Mouse (Mus musculus): Measurements from ENCODE around the gene Spry2.

Spry2 gene

DNA sequence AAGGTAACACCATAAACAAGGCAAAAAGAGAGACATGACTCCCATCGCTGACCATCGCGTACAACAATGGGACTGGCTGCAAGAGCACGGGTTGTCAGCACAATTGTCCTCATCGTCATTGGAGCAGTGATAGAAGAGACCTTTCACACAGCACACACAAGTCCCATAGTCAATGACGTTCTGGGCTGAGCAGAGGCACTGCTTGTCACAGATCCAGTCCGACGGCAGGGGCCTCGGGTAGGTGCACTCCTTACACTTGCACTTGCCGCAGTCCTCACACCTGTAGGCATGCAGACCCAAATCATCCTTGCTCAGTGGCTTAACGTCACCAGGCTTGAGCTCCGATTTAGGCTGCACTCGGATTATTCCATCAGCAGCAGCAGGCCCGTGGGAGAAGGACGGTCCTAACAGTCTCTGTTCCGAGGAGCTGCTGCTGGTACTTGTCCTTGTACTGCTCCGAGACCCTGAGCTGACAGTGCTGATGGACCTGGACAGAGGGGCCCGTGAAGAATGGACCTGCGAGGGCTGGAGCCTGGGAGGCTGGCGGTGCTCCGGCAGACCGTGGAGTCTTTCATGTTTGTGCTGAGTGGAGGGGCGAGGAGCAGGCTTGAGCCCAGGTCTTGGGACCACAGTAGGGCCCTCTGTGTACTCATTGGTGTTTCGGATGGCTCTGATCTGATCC, 3.5 kb downstream of the Spry2 start:
- peak; percentile 74 for DNase-seq (ENCODE audit: low read depth, low spot score)

DNA sequence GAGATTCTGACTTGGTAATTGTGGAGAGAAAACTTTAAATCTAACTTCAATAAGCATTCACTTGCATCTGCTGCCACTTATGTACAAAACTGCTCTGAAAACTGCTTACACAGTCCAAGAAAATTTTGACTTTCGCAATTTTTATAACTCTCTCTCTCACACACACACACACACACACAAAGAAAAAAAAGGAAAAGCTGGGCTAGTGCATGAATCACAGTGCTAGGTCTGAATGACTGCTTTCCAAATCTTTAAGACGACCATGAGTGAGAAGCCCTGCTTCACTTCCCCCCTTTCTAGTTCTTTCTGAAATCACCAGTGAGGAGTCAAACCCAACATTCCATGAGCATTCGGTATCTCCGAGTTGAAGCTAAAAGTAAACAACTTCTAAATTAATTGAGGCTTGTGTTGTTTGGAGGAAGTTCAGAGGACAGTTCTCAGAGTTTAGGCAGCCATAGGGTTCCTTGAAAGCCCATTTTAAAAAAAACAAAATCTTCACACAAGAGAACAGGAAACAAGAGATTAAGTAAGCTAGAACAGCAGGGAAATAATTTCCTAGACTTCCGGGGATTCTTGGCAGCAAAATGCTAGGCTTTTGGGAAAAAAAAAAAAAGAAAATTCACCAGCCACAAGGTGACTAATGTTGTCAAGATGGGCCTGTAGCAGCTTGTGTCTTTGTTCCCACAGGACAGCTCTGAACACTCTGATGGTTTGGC, 5.9 kb downstream of the Spry2 start:
- DNase-seq (ENCODE audit: low read depth, low spot score), result no peak

DNA sequence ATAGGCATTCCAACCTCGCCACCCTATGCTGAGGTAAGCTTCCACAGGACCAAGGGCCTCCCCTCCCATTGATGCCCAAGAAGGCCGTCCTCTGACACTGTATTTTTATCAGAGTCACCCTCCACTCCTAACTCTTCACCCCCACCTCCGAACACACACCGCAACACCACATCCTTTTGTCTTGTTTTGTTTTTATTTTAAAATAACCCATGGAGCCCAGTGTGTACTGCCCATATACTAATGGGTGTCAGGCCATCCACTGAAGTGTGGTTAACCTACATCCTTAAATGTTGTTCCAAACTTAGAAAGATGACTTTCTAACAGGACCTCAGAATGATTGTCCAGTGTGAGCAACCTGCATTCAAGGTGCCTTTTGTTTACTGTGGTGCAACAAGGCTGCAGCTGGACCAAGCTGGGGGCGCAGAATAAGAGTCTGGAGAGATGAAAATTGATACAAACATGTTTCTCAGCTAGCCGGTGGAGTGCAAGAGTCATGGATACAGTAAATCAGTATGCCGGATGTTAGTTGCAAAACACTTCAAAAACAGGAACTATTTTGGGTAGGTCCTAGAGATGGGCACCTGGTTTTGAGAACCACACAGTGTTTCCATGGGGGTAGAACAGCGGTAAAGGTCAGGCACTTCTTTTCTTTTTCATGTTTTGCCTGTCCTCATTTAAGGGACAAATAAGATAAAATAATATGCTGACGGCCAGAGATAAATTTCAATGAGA, 9.8 kb downstream of the Spry2 start:
- no peak for DNase-seq (ENCODE audit: low read depth, low spot score)

DNA sequence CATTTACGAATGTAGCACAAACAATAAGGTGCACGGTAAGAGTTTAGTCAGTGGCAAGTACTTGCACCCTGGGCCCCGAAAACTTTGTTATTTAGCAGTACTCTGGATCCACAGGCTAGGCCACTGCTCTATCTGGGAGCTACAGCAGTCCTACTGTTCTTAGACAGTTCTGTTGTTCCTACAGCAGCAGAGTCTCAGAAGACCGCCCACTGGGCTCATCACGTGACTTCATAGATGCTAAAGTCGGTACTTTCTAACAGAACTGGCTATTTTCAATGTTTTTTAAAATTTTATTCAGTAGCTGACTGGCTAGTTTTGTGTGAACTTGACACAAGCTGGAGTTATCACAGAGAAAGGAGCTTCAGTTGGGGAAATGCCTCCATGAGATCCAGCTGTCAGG, 11.4 kb downstream of the Spry2 start:
- DNase-seq (ENCODE audit: low read depth, low spot score), result no peak

DNA sequence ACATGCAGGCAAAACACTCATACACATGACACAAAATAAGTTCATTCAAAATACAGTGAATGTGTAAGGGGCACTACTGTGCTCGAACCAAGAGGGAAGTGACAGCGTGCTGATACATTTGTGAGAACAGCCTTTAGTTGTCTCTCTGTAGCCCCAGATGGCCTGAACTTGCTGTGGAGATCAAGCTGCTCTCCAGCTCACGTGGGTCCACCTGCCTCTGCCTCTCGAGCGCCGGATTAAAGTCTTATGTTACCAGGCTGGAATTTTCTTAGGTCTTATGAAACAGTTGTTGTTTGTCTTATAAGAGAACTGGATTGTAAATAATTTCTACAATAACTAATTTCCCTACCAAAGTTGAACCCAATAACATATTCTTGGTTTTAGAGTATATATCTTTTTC, 13.4 kb downstream of the Spry2 start:
- no peak for DNase-seq (ENCODE audit: low read depth, low spot score)

DNA sequence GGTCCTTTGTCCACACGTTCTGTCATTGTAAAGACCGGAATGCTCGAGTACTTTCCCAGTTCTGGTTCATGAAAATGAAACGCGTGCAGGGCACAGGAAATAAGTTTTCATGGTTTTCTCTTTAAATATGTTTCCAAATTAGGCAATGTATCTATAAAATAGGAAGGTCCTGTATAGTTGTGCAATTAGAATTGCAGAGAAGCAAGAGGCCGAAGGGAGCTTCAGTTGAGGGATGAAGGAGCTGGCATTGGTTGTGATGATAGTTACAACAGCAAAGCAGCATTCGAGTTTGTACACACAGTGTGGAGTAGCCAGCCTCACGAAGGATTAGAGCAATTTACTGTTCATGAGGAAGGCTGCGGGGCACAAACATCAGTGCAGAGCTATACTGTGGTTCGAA, 18.3 kb downstream of the Spry2 start:
- no peak for DNase-seq (ENCODE audit: low read depth, low spot score)

DNA sequence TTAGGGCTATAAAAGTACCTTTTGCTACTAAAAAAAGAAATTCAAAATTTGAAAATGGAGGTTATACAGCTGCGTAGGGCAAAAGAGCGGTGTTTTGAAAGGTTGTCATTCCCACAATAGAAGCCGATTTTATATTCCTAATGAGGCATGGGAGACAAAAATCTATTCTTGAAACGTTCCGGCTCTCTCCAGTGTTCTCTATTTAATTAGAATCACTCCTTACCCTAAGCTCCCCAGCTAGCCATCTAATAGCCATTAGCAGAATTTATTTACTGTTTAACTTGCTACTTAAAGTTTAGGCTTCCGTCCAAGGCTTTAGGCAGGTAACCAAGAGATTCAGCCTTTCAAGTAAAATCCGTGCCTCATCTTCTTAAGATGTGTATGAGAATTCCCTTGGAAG, 20.2 kb downstream of the Spry2 start:
- DNase-seq (ENCODE audit: low read depth, low spot score), result no peak

DNA sequence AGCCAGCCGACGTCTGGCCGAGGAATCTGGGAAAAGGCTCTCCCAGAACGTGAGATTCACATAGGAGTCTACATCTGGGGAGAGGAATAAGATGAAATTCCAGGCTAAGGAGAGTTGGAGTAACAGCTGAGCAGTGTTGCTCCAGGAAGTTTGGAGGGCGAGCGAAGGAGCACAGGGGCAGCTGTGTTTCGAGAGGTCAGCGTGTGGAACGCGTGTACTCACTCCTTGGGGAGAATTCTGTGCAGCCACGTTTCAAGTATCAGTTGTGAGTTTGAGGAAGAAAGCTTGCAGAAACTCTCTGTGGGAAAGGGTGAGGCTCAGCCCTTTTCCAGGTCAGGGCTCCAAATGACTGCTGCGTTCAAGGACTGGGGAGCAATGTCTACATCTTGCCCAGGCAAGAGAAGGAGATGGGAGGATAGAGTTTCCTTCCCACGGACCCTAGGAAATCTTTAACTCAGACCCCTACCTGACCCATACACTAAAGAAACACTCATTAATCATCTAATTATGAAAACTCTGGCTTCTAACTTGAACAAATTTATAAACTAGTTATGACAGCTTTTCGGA, 26.2 kb downstream of the Spry2 start:
- DNase-seq (ENCODE audit: low read depth, low spot score), result no peak

DNA sequence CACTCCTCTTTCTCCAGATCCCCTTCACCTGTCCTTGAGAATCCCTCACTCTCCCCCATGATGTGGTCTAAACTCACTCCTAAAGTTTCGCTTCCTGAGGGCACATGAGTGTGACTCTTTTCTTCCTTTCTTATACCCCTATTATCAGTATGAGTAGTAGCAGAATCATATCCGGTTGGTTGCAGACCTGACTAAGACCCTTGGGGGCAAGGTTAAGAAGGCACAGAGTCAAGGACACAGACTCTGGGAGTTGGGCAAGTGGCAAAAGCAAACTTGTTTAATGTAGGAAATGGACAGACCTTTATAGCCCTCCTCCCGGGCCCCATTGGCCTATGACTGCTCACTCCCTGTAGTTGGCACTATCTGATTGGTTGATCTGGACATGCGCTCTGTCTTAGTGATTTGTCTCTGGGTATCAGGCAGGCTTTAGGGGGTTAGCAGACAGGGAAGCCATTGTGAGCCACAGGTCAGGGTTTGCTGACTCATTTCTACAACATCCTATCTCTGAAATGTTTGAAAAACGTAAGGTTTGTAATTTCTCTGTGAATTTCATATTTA, 31.2 kb downstream of the Spry2 start:
- no peak for DNase-seq (ENCODE audit: low read depth, low spot score)

DNA sequence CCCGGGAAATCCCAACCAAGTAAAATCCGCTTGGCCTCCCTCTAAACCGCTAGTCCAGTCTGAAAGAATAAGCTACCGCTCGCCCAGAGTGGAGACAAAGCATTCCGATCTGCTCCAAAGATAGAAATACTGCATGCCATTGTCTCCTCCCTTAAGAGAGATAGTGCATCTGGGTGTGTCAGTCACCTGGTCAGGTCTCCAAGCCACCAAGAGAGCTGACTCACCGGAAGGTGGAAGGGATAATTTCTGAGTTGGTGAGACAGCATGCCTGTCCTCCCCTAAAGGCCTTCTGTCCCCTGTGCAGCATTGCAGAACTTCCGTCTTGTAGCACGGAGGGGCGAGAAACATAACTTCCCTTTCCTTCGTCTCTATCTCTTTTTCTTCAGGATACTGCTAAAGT, 34.4 kb downstream of the Spry2 start:
- no peak for DNase-seq (ENCODE audit: low read depth, low spot score)

DNA sequence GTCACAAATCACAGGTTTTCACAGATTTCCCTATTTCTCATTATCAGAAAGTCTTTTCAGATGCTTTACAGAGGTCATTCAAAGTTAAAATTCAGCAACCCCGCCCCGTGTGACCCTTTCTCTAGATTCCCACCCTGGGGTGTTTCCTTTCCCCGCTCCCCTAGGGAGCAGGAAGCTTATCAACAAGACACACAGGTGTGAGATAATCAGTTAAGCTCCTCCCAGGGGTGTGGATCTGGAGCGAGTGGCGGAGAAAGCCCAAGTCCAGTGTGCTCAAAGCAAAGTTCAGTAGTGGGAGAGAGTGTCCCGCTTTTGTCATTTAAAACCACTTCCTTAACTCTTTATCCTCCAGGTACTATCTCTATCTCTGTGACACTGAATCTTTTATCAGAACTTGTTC, 35.7 kb downstream of the Spry2 start:
- no peak for DNase-seq (ENCODE audit: low read depth, low spot score)

DNA sequence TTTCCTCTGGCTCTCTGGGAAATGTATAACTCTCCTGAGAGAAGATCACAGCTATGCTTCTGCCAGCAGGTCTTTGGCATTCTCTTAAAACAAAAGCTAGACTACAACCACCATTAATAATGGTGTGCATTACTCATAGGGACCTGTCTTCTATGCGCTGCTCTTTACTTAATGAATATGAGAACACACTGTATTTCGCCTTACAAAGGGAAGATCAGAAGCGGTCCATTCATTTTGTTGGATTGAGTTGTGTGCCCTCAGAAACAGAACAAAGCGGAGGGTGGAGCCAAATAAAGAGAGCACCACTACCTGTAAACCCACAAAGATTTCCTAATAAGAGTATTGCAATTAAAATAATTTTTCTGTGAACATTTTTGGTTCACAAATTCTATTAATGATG, 36.3 kb downstream of the Spry2 start:
- no peak for DNase-seq (ENCODE audit: low read depth, low spot score)

DNA sequence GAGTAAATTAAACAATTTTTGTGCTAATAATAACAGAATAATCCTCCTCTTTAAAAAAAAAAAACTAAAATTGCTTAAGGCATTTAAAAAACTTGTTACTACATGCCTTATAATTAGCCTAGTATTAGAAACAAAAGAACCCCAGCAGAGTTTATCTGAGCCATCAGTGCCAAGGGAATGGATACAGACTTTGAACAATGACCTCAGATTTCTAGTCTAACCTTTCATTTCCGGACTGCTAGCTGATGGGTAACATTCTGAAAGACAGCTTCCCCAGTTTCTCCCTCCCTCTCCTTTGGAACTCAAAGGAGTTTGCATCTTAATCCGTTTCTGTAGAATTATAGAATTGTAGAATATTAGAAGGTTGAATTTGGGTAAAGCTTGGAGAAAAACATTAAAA, 36.7 kb downstream of the Spry2 start:
- DNase-seq (ENCODE audit: low read depth, low spot score), result no peak

DNA sequence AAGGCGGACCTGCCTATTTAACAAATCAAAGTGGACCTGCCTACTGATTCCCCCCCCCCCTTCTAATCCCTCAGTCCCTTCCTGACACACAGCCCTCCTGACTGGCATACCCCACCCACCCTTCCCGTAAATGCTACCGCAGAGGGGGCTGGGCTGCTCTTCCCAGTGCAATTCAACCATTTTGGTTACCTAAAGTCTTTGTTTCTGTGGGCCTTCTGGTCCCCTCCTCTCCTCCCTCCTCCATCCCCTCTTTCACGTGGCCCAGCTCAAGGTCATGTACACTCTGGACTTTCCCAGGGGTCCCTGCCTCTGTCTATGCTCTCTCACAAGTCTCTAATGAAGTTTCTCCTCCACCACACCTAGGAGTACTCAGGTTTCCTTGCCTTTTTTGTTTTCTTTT, 37.3 kb downstream of the Spry2 start:
- no peak for DNase-seq (ENCODE audit: low read depth, low spot score)

DNA sequence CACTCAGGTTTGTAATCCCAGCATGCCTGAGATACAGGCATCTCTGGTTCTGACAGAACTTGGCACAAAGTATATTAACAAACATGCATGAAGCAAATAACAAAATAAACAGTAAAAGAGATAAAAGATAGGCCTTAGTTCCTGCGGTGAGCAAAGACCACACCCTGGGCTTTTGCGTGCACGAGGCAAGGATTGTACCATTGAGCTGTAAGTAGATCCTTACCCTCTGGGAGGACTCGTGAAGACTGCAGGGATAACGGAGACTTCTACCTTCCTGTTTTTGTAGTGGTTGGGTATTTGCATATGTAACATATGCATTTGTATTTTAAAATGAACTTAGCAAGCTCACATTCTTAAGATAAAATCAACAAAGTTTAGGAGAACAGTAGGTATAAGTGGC, 37.7 kb downstream of the Spry2 start:
- no peak for DNase-seq (ENCODE audit: low read depth, low spot score)

DNA sequence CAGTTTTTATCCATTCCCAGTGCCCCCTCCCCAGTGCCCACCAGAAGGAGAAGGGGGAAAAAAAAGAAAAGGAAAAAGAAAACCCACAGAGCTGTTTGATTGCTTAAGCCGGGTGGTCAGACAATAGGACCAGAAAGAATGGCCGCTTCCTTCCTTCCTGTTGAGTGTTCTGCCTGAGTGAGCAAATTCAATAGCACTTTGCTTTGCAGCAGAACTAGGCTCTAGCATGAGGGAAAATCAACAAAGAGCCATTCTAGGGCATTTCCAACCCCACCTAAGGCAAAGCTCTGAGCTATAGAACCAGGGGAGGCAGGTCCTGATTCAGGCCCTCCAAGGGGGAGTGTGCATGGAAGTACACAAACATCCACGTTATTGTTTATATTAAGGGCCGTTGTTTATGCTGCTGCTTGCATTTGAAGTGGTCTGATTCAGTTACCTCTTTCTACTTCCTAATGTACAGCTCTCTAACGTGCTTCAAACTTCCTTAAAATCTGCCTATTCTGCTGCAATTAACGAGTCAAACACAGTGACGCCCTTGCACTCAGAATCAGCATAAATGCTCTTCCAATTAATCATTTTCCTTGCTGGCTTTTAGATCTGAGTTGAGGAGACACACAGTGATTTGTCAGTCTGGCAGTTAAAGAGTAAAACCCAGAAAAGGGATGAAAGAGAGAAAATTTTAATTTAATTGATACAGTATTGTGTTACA, 45.1 kb downstream of the Spry2 start:
- DNase-seq (ENCODE audit: low read depth, low spot score), result no peak
